Mouse (Mus musculus) neural tube, embryonic 10.5 days (tissue): ENCODE data around the gene Fam120b.
"Not testable (repeated sequence)": the region's sequence is repeated elsewhere in the genome, so short reads cannot be mapped to it uniquely, and the experiment has no call there.

ENCODE experiments used
- DNase-seq: peaks from one replicate; pipeline ENCODE4 v3.0.0-alpha.2; 2017; ENCODE audit warnings: low spot score; ENCODE audit errors: extremely low spot score

Fam120b gene

DNA sequence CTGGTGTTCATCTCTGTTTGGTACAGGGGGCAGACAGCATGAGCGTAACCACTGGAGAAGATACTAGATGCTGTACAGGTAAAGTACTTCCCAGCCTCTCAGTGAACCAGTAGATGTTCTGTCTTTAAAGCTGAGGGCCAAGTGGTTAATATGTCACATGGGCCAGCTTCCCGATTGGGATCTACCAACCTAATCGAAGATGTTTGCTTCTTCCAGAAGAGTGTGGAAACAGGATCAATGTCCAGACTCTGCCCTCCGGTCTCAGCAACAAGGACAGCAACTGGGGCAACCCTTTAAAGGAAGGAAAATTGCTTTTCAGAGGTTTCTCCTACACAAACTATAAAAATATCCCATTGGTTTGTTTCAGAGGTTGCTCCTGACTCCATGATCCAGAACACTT is 35.5 kb downstream of the Fam120b start:
- no peak for DNase-seq

DNA sequence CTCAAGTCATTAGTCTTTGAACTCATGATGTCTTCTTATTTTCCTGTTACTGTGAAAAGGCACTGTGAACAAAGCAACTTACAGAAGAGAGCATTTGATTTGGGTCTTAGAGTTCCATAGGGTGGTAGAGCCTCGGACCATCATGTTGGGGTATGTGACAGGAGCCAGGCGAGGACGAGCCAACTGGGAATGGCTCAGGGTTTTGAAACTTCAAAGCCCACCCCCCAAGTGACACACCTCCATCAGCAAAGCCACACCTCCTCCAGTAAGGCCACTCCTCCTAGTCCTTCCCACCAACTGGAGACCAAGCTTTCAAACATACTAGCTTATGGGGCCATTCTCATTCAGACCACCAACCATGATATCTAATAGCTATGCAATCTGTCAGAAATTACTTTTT is 36.0 kb downstream of the Fam120b start:
- no peak for DNase-seq

DNA sequence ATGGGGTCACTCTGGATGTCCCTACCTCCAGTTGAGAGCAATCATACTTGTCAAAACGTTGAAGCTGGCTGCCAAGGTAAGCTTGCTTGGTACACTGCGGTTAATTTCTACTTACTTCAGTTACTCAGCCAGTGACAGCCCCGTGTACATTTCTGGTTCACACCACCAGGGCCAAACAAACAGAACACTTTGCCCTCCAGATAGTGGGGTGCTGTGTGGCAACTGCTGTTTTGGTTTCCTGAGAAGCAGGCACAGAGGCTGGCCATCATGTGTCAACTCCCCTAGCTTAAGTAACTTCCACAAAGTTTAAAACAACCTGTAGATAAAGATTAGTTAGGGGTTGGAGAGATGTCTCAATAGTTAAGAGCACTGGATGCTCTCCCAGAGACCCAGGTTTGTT is 38.7 kb downstream of the Fam120b start:
- no peak for DNase-seq

DNA sequence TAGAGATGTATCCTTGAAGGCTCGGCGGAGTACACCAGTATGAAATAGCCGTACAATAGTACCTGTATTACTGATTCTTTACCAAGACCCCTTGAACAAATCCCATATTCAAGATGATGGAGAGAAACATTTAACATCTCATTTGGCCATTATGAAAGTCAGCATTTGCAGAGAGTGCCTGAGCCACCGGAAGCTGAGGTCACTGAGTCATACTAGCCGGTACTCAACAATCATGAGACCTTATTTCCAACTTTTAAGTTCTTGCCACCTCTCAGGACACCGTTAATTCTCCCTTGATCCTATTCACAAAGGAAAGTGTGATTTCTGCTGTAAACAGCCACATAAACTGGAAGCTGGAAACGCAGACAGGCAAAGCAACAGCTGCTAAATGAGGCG is 44.1 kb downstream of the Fam120b start:
- DNase-seq, result no peak

DNA sequence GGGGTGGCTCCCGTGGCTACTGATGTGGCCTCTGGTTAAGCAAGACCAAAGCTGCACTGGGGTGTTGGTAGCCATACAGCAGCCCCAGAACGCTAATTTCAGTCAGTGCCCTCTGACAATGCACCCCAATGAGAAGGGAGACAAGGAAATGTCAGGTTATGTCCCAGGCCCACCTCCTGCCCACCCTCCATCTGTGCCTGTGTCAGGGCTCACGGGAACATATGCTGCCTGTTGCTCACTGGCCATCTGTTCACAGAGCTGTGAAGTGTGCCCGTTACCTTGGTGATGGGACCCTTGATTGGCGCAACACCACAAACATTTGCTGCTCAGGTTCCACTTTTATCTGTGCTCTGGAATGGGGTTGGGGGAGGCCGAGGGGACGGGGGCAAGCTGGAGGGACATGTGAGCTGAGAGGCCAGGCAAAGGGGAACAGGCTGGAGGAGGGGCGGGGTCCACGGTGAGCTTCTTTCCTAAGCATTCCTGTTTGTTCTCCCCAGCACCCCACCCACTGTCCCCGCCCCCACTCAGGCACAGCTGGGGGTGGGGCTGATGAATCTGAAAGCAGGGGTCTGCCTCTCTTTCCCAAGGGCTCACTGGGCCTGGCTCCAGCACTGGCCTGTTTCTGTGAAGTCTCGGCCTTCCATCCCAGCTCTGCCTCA is 44.6 kb downstream of the Fam120b start:
- DNase-seq, result peak; percentile 73

DNA sequence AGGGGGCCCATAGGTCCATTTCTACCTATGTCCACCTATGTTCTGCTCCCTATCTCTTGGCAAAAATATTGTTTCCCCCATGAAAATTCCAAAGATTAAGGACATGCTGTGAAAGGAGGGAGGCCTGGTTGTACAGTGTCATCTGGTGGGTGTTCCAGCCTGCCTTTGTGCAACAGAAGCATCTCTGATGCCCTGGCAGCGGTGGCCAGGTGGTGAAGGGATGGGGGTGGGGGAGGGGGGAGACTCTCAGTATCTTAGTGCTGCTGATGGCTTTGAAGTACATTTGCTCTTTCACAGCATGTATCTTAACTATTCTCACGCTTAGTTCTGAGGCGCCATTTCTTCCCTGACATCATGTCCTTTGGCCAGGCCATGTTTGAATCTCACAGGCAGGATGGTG is 49.4 kb downstream of the Fam120b start:
- no peak for DNase-seq

DNA sequence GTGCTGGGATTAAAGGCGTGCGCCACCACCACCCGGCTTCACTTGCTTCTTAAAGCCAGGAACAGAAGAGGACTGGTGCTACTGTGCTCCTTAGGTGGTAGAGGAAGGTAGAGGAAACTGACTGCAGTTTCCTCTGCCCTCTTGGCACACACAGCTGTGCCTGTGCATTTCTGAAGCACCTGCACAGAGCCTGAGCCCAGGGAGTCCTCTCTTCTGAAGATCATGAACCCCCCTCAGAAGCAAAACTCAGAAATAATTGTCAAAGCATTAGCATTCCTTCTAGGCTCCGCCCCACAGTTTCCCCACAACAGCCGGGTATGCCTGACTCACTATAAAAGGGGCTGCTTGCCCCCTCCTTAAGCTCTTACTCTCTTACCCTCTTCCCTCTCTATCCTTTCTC is 51.8 kb downstream of the Fam120b start:
- no peak for DNase-seq

DNA sequence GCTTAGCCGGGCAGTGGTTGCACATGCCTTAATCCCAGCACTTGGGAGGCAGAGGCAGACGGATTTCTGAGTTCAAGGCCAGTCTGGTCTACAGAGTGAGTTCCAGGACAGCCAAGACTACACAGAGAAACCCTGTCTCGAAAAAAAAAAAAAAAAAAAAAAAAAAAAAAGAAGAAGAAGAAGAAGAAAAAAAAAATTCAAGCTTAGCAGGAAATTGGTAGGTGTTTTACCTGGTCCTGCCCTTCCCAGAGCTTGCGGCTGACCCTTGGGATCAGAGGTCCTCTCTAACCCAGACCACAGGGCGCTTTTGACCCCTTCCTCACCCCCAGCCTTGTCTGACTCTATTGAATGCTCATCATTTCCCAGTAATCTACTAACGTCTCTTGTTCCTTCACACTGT is 53.1 kb downstream of the Fam120b start:
- not testable (repeated sequence) for DNase-seq

DNA sequence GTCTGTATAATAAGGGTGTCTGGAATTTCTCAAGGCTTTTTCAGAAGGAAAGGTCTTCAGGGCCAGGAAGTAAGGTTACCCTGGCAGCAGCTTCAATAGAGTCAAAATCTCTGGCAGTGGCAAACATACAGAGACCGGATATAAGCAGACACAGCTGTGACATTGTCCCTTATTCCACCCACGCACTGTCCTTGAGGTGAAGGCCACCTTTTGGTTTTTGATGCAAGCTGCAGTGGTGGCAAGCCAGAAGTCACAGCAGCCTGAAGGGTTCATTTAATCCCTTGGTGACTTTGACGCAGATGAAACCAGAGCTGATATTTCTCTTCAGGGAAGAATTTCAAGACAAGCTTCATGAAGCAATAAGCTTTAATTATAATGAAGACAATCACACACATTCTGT is 53.6 kb downstream of the Fam120b start:
- DNase-seq, result no peak

DNA sequence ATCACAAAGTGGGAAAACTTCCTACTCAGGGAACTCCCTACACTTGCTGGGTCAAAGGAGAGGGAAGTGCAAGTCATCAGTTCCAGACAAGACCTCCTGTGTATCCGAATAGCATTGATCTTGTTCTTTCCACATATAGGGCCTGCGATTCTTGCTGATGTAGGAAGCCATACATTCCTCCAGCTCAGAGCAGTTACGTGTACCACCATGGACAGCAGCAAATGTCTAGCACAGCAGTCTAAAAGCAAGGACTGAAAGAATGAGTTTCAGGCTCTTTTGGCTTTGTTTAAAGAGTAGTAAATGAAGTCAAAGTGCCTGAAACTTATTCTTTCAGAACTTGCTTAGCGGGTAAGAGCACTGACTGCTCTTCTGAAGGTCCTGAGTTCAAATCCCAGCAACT is 59.2 kb downstream of the Fam120b start:
- no peak for DNase-seq

DNA sequence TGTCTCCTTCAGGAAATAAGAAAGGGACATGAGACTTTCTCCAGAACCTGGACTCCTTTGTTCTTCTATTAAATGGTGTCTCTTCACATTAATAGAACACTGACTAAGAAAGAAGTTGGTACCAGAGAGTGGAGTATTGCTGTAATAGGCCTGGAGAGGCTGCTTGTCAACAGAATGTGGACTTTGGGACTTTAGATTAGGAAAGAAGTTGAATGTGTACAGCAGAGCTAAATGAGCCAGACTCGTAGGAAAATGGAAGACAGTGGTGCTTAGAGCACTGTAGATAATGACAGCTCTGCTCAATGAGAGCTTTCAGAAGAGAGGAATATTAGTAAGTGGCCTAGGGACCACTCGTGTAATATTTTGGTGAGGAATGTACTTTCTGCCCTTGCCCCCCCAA is 60.6 kb downstream of the Fam120b start:
- DNase-seq, result no peak

DNA sequence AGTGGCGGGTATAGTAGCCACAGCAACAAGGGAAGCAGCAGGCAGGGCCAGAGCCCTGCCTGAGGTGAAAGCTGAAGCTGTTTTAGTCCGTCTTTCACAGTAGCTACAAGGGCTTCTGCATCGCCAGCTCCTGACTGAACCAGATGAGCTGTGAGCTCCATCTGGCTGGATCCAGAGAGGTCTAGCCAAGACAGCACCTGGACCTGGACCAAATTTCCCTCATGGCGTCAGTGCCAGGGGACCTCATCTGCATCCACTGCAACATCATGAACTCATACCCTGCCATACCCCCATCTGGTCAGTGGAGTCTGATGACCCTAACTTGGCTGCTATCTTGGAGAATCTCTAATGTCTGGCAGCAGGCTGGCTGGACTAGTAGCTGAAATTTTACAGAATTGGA is 63.8 kb downstream of the Fam120b start:
- DNase-seq, result no peak

DNA sequence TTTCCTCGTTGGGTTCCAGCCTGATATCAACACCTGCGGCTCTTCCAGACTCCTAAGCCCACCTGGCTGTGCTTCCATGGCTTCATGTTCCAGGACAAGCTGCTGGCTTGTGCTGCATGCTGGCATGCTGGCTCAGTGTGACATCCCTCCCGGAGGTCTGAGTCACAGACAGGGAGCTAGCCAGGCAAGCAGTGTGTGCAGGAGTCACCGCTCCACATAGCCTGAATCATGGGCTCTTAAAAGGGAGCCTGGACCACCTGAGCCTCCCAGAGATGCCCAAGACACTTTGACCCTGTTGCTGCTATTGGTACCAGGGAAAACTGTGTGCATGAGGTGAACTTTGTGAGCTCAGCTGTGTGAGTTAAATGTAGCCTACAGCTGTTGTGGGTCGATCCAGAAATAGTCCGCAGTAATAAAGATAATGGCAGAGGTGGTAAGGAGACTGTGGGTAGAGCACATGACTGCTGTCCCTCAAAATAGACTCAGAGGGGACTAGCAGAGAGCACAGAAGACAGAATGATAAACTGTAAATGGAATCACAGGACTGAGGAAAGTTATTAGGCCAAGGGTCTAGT is 66.0 kb downstream of the Fam120b start:
- DNase-seq, result no peak

DNA sequence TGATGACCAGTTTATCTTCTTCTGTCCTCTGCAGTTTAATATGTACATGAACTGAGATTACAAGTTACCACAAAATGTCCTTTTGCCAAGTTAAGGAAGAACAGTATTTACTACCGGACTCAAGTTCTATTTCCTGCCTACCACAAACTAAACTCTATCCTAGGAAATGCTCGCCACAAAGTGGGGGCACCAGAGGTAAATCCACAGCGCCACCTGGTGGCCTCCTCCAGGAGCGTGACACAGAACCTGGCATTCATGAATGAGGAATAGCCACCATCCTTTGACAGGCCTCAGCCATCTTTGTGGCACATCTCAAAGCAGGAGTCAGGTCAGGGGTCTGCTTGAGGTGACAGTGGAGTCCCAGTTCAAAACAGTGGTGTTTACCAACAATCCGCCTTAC is 71.7 kb downstream of the Fam120b start:
- peak; percentile 83 for DNase-seq

DNA sequence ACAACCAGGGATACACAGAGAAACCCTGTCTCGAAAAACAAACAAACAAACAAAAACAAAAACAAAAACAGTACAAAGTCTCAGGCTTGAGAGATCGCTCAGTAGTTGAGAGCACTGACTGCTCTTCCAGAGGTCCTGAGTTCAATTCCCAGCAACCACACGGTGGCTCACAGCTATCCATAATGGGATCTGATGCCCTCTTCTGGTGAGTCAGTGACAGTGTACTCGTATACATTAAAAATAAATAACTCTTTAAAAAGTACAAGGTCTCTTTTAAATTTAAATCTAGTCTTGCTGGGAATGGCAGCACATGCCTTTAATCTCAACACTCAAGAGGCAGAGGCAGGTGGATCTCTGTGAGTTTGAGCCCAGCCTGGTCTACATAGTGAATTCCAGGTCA is 76.7 kb downstream of the Fam120b start:
- no peak for DNase-seq
